Mouse (Mus musculus): ENCODE measurements at regions not wholly inside any gene's neighbourhood (a gene's known extent, or its start where the extent isn't known, plus 50 kb on each side); places are given as distances from the start of the nearest gene placed in this dataset.

- no peak for ATAC-seq
These were observed 246.5 kb downstream of the Irs2 start for GRCm38 (mm10) chr8:10761694-10762305.

GRCm38 (mm10) chr8:10760851-10761693 is 247.2 kb downstream of the Irs2 start:
- ATAC-seq, result no peak

- no peak for ATAC-seq
These were observed 248.0 kb downstream of the Irs2 start for GRCm38 (mm10) chr8:10760231-10760630.

- no peak for ATAC-seq
These were observed 250.1 kb downstream of the Irs2 start for GRCm38 (mm10) chr8:10758151-10758550.

GRCm38 (mm10) chr8:10754986-10755308 is 253.3 kb downstream of the Irs2 start:
- ATAC-seq, result no peak

- ATAC-seq, result no peak
These were observed 253.8 kb downstream of the Irs2 start for GRCm38 (mm10) chr8:10754232-10754985.

GRCm38 (mm10) chr8:10753056-10753455 is 255.2 kb downstream of the Irs2 start:
- no peak for ATAC-seq

- no peak for ATAC-seq
These were observed 261.1 kb downstream of the Irs2 start for GRCm38 (mm10) chr8:10747150-10747549.

GRCm38 (mm10) chr8:10743241-10743640 is 265.0 kb downstream of the Irs2 start:
- ATAC-seq, result no peak

- ATAC-seq, result no peak
These were observed 267.4 kb downstream of the Irs2 start for GRCm38 (mm10) chr8:10740837-10741236.

- no peak for ATAC-seq
These were observed 269.7 kb downstream of the Irs2 start for GRCm38 (mm10) chr8:10738486-10739081.

GRCm38 (mm10) chr8:10734746-10735145 is 273.5 kb downstream of the Irs2 start:
- ATAC-seq, result no peak

- no peak for ATAC-seq
These were observed 284.9 kb downstream of the Irs2 start for GRCm38 (mm10) chr8:10723332-10723731.

GRCm38 (mm10) chr8:10722742-10723141 is 285.5 kb downstream of the Irs2 start:
- ATAC-seq, result no peak

- no peak for ATAC-seq
These were observed 285.9 kb downstream of the Irs2 start for GRCm38 (mm10) chr8:10722342-10722741.

GRCm38 (mm10) chr8:10721146-10721862 is 287.0 kb downstream of the Irs2 start:
- ATAC-seq, result no peak

GRCm38 (mm10) chr8:10720398-10720797 is 287.9 kb downstream of the Irs2 start:
- ATAC-seq, result no peak

- ATAC-seq, result no peak
These were observed 288.8 kb downstream of the Irs2 start for GRCm38 (mm10) chr8:10719411-10719810.

- no peak for ATAC-seq
These were observed 291.0 kb downstream of the Irs2 start for GRCm38 (mm10) chr8:10717297-10717696.

- ATAC-seq, result no peak
These were observed 292.1 kb downstream of the Irs2 start for GRCm38 (mm10) chr8:10716161-10716560.

- no peak for ATAC-seq
These were observed 294.7 kb downstream of the Irs2 start for GRCm38 (mm10) chr8:10713515-10714042.

- ATAC-seq, result no peak
These were observed 296.1 kb downstream of the Irs2 start for GRCm38 (mm10) chr8:10712118-10712689.

Data from activated CD4-positive, CD25-positive, alpha-beta regulatory T cell, adult 4 months (primary cell).